Mouse (Mus musculus) bone marrow, adult 2 months (tissue): ENCODE data around the gene Olfml3. TPM values are rescaled to one million over a fixed set of nuclear protein-coding genes. Genes with fewer than 3 reads are reported as not detected.

Experiments used
- H3K27ac ChIP-seq: fragments of 200-500 bp; 2 replicates; pipeline ENCODE4 v1.5.1; 2012; ENCODE audit warnings: low read depth, mild to moderate bottlenecking, control low read depth, inconsistent platforms, low read length; ENCODE audit not compliant: control insufficient read depth, poor library complexity, insufficient read depth
- H3K4me1 ChIP-seq: fragments of 200-500 bp; 2 replicates; pipeline ENCODE4 v1.6.1; 2011; ENCODE audit warnings: low read length; ENCODE audit not compliant: control insufficient read depth, insufficient read depth
- H3K4me3 ChIP-seq: fragments of 200-500 bp; replicated peaks from 2 replicates; pipeline ENCODE3; 2011; ENCODE audit warnings: mild to moderate bottlenecking, low read depth, low read length, control low read depth; ENCODE audit not compliant: control insufficient read depth
- CTCF ChIP-seq: fragments of 200-500 bp; IDR thresholded peaks from 2 replicates; pipeline ENCODE4 v1.5.1; 2011; ENCODE audit warnings: low read length, control low read depth; ENCODE audit not compliant: control insufficient read depth, insufficient read depth
- POLR2A ChIP-seq: fragments of 200-500 bp; IDR thresholded peaks from 2 replicates; pipeline ENCODE4 v1.6.1; 2011; ENCODE audit warnings: low read depth, mild to moderate bottlenecking, control low read depth, low read length, borderline replicate concordance; ENCODE audit not compliant: control insufficient read depth
- WGBS: fragments of 180-500 bp; shearing (Covaris S2); methylation state at CpG from one replicate; pipeline ENCODE4 v1.1.7; 2018; 5-methylcytosine and 5-hydroxymethylcytosine counted together
- polyA plus RNA-seq: library from polyadenylated mRNA; stranded (reverse); fragments of >200 nt; gene quantifications from 2 replicates; pipeline ENCODE4 v1.2.4, GENCODE M21; 2011; ENCODE audit warnings: low replicate concordance; ENCODE audit not compliant: missing spikeins, insufficient read depth, insufficient read length

The Olfml3 gene
- polyA plus RNA-seq, 1 experiment: 5.1 TPM

DNA sequence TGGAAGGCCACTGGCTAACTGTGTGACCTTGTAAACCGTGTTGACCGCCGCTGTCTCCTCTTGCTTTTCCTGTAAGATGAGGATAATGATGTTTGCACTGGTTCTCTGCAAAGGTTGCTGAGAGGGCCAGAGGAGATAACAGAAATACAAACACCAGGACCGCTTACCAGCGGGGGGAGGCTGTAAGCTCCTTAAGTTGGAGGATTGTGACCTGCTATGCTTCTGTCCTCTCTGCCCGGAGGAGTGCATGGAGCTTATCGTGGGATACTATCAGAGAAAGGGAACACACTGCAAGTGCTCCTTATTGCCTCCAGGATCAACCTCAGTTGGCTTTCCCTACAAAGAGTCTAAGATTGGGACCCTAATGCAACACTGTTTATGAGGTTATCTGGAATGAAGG is 65.1 kb downstream of the Olfml3 start:
- no peak overlapping the region for H3K27ac ChIP-seq
- TF ChIP-seq POLR2A: no peak
- TF ChIP-seq CTCF: no peak
- no peaks in the 10 kb centered on the region for H3K4me1 ChIP-seq
- WGBS: 68% methylated on average over 7 of the region's 7 CpGs
- H3K4me3 ChIP-seq: no peak overlapping the region

Other genes starting within 250 kb of the Olfml3 start
- gene Syt6, start 162.8 kb downstream of the Olfml3 start, polyA plus RNA-seq: 1.3 TPM in 1 of 2 replicates, not detected in the other
- 1.4 and 2.0 TPM in 2 replicates for gene Atg4a-ps, start 91.9 kb downstream of the Olfml3 start, polyA plus RNA-seq
- gene Gm10964, start 1.4 kb upstream of the Olfml3 start, polyA plus RNA-seq: not detected in 2 replicates
- gene Hipk1, start 53.6 kb upstream of the Olfml3 start, polyA plus RNA-seq: 50.9 and 80.9 TPM in 2 replicates
- 9.1 and 17.6 TPM in 2 replicates for gene Dclre1b, start 71.4 kb upstream of the Olfml3 start, polyA plus RNA-seq
- 27.7 and 34.2 TPM in 2 replicates for gene Ap4b1, start 71.5 kb upstream of the Olfml3 start, polyA plus RNA-seq
- not detected in 2 replicates for gene Gm43064, start 71.6 kb upstream of the Olfml3 start, polyA plus RNA-seq
- gene Bcl2l15, start 94.6 kb upstream of the Olfml3 start, polyA plus RNA-seq: 6.5 and 11.2 TPM in 2 replicates
- gene Ptpn22, start 121.8 kb upstream of the Olfml3 start, polyA plus RNA-seq: 32.7 and 44.2 TPM in 2 replicates
- gene Rsbn1, start 176.1 kb upstream of the Olfml3 start, polyA plus RNA-seq: 5.2 and 9.3 TPM in 2 replicates
- 15.1 and 23.1 TPM in 2 replicates for gene Phtf1, start 230.1 kb upstream of the Olfml3 start, polyA plus RNA-seq